Mouse (Mus musculus) embryo, embryonic 11.5 days (tissue): ENCODE data around the gene Gm19935.
A peak's percentile ranks its signal among the peaks of the same experiment; 100 is the strongest.

Source experiments
- DNase-seq: peaks from one replicate; pipeline ENCODE4 v3.0.0-alpha.2; 2012; ENCODE audit warnings: low read depth, low spot score

Gm19935 gene

DNA sequence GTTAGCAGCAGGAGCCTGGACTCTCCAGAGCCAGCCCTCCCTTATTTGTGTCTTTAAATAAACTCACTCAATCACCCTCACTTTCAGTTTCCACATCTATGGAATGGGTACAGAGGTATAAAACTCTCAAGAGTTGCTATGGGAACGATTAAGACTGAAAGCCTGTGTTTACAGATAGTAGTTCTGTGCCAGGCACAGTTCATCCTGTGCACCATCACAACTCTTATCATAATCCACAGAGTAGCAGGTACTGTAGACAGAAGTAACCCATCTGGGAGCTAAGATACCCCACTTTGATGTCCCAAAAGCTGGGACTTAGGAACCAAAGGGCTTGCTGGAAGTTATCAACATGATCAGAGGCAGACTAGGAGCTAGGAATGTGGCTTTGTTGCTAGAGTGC lies 12.6 kb upstream of the Gm19935 start:
- no peak for DNase-seq

DNA sequence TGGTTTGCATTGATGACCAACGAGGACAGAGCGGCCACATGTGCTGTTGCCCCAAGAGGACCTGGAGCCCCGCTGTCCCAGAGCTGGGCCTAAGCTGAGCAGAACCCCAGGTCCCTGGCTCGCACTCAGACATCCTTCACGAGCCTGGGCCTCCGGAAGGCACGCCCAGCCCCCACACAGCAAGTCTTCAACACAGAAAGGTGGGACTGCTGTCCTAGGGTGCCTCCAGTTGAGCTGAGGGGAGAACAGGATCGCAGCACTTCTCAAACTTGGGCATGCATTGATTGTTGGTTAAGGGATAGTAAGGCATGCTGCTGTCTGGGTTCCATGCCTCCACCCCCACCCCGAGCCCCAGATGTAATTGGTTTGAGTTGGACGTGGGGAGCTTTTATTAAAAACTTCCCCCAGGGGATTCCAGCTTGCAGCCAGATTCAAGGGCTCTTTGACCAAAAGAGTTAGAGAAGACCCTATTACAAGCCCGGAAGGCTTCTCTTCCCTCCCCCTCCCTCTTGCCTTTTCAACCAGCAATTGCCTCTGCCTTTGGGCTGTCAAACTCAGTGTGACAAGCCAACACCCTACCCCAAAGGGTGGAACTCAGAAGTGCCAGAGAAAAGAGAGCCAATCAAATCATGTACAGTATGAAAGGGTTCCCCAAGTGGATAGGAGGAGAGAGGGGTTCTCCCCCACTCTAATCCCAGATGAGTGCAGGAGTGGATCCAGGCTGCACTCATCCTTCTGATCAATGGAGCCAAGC lies 12.0 kb upstream of the Gm19935 start:
- DNase-seq = peak; percentile 20

GRCm38 (mm10) chr8:90828181-90828986 lies 11.2 kb upstream of the Gm19935 start, which contains the start of gene Chd9:
Chd9 (plus strand) TSS chr8:90828352.
- DNase-seq = peak; percentile 87

- DNase-seq = no peak
Observed at GRCm38 (mm10) chr8:90825459-90825871, 8.3 kb upstream of the Gm19935 start.

GRCm38 (mm10) chr8:90822443-90822842 lies 5.2 kb upstream of the Gm19935 start:
- DNase-seq = no peak

DNA sequence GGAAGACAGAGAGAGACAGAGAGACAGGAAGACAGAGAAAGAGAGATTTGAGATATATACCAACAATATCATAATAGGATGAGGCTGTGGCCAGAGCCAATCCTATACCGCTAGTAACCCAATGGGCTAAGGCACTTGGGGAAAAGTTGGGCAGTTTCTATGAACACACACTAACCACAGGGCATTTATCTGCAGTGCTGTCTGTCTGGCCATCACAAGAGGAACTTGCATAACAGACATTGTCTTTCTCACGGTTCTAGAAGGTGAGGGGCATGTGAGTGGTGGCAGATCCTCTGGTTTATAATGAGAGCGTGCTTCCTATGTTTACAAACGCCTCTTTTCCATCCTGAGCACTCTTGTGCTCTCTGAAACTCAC lies 3.1 kb upstream of the Gm19935 start:
- DNase-seq = no peak

GRCm38 (mm10) chr8:90819561-90820320 lies 2.5 kb upstream of the Gm19935 start:
- no peak for DNase-seq

- no peak for DNase-seq
Observed at GRCm38 (mm10) chr8:90816061-90816882, 921 bp downstream of the Gm19935 start.

DNA sequence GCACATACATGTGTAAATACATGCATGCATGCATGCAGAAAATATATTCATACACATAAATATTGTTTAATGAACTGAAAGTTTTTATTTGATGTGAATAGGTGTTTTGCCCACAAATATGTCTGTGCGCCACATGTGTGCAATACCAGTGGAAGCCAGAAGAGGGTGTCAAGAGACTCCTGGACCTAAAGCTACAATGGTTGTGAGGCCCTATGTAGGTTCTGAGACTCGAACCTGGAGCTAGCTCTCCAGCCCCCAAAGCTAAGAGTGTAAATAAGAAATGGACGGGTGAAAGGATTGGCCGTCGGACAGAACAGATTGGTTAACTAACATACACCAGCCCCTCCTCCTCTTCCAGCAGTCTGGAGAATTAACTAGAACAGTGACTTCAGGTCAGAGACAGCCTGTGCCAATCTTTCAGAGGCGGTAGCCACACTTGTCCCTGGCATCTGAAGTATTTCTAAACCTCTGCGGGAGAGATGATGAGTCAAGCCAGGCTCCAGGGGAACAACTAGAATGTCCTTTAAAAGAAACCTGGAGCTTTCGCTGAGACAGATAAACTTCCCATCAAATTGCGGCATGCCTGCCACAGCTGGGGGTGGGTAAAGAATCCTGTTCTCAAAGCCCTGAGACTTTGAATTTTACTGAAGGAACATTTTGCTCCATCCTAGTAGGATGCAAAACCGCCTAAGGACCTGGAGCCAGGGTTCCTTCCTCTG lies 3.4 kb downstream of the Gm19935 start:
- DNase-seq = no peak

GRCm38 (mm10) chr8:90799473-90799872 lies 17.7 kb downstream of the Gm19935 start:
- DNase-seq = no peak

DNA sequence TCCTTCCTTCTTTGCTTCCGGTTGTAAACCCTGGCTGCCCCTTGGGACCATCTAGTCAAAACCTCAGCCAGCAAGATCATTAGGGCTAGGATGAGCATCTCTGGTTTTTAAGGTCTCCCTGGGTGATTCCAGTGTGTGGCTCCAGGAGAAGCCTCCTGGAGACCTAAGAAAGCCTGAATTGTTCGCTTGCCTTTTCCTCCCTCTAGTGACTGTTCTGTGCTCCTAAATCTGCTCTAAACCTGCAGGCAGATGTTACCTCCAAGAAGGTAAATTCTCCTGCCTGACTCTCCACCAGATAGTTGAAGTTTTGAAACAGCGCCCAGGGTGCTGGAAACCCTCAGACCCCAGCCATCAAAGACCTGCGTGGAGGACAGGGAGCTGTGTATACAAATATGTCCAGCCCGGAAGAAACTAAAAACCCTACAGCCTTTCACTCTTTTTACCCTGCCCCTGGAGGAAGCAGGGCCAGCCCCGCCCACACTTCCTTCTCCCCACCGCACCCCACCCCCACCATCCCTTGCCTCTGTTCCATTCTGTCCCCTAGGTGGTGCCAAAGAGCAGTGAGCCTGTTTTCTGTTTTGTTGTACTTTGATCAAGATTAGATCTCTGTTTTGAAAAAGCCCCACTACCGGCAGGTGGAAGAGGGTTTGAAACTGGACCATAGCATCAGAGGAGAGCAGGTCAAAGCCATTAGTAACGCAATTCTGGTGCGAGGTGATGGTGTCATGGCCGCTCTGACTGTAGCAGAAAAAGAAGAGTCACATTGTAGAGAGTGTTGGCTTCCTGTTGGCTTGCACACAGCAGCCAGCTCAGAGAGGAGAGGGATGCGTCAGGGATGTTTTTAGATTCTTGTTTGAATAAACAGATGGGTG lies 22.0 kb downstream of the Gm19935 start:
- DNase-seq = peak; percentile 49

DNA sequence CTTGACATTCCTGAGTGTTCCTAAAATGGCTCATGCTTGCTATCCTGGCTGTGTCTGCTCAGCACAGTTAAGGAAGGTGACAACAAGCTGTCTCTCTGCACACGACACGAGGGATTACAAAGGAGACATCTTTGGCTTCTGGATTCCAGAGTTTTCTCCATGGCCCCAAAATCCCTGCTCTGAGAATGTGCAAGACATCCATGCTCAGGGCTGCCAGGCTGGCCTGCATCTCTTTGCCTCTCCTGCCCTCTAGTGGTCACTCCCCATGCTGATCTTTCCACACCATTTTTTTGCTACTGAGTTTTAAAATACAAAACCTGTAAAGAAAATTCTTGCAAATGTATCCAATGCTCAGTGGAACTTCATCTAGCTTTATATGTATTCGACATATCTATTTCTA lies 23.5 kb downstream of the Gm19935 start:
- DNase-seq = peak; percentile 67

DNA sequence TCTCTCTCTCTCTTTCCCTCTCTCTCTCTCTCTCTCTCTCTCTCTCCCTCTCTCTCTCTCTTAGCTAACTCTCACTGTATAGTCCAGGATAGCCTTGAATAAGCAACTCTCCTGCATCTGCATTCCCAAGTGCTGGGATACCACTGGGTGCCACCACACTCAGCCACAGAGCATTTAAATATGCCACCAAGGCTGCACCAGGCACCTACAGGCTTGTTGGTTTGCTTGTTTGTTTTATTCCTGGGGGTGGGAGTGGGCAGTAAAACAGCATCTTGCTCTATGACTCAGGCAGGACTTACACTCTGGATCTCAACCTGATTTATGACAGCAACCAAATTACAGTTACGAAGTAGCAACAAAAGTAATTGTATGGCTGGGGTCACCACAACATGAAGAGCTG lies 25.6 kb downstream of the Gm19935 start:
- no peak for DNase-seq

DNA sequence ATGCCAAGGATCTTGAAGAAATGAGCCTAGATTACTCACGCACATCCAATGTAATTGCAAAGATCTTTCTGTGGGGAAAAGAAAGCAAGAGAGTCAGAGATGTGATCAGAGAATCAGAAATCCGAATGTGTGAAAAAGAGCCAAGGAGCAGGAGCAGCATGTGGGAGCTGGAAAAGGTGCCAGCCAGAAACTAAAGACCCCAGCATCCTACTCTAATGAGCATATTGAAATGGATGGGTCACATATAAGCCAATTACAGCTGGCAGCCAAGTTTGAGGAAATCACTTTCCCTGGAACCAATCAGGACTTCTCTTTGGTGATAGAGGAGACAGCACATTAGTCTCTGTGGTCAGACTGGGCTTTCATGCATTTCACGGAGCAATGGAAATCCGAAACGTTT lies 47.4 kb downstream of the Gm19935 start:
- no peak for DNase-seq
